Mouse (Mus musculus) stomach, postnatal 0 days (tissue): ENCODE measurements at regions not wholly inside any gene's neighbourhood (a gene's known extent, or its start where the extent isn't known, plus 50 kb on each side); places are given as distances from the start of the nearest gene placed in this dataset.

ENCODE experiments used
- CTCF ChIP-seq: IDR thresholded peaks from 2 replicates; pipeline ENCODE4 v1.5.1; 2016; ENCODE audit warnings: antibody characterized with exemption, low read depth, mild to moderate bottlenecking, moderate library complexity
- EP300 ChIP-seq: optimal IDR thresholded peaks from 2 replicates; pipeline ENCODE3; 2016; ENCODE audit warnings: antibody characterized with exemption

GRCm38 (mm10) chr6:117479376-117479775, 311.0 kb downstream of the Cxcl12 start:
- TF ChIP-seq CTCF (no peak), EP300 (no peak)
